Mouse (Mus musculus) bone marrow, adult 2 months (tissue): ENCODE data around the gene Rimbp3. TPM values are rescaled to one million over a fixed set of nuclear protein-coding genes. Genes with fewer than 3 reads are reported as not detected.

ENCODE experiments used
- H3K27ac ChIP-seq: fragments of 200-500 bp; 2 replicates; pipeline ENCODE4 v1.5.1; 2012; ENCODE audit warnings: low read depth, mild to moderate bottlenecking, control low read depth, inconsistent platforms, low read length; ENCODE audit not compliant: control insufficient read depth, poor library complexity, insufficient read depth
- H3K4me1 ChIP-seq: fragments of 200-500 bp; 2 replicates; pipeline ENCODE4 v1.6.1; 2011; ENCODE audit warnings: low read length; ENCODE audit not compliant: control insufficient read depth, insufficient read depth
- H3K4me3 ChIP-seq: fragments of 200-500 bp; replicated peaks from 2 replicates; pipeline ENCODE3; 2011; ENCODE audit warnings: mild to moderate bottlenecking, low read depth, low read length, control low read depth; ENCODE audit not compliant: control insufficient read depth
- CTCF ChIP-seq: fragments of 200-500 bp; IDR thresholded peaks from 2 replicates; pipeline ENCODE4 v1.5.1; 2011; ENCODE audit warnings: low read length, control low read depth; ENCODE audit not compliant: control insufficient read depth, insufficient read depth
- POLR2A ChIP-seq: fragments of 200-500 bp; IDR thresholded peaks from 2 replicates; pipeline ENCODE4 v1.6.1; 2011; ENCODE audit warnings: low read depth, mild to moderate bottlenecking, control low read depth, low read length, borderline replicate concordance; ENCODE audit not compliant: control insufficient read depth
- WGBS: fragments of 180-500 bp; shearing (Covaris S2); methylation state at CpG from one replicate; pipeline ENCODE4 v1.1.7; 2018; 5-methylcytosine and 5-hydroxymethylcytosine counted together
- polyA plus RNA-seq: library from polyadenylated mRNA; stranded (reverse); fragments of >200 nt; gene quantifications from 2 replicates; pipeline ENCODE4 v1.2.4, GENCODE M21; 2011; ENCODE audit warnings: low replicate concordance; ENCODE audit not compliant: missing spikeins, insufficient read depth, insufficient read length

The Rimbp3 gene
- polyA plus RNA-seq, 1 experiment: not detected

DNA sequence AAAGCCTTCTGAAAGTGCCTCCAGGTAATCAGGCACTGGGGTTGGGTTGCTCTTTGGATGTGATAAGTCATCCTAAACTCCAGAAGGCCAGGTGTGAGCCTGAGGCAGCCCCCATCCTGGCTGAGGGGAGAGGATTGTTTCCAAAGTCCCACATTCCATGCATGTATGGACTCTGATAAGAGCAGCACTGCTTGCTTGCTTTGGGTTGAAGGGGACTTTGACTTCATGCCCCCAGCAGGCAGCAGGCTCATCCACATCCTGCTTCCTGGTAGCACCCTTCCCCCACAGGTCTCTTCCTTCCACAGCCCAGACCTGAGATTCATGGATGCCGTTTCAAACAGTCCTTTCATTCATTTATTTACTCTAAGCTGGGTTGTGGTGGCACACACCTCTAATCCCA lies 35.3 kb downstream of the Rimbp3 start:
- no peaks in the 10 kb centered on the region; the same call in 1 of the 2 replicates for H3K4me1 ChIP-seq
- TF ChIP-seq POLR2A (no peak), CTCF (no peak)
- H3K4me3 ChIP-seq: no peak overlapping the region
- WGBS: 42% methylated on average over 1 of the region's 1 CpGs
- no peak overlapping the region for H3K27ac ChIP-seq

DNA sequence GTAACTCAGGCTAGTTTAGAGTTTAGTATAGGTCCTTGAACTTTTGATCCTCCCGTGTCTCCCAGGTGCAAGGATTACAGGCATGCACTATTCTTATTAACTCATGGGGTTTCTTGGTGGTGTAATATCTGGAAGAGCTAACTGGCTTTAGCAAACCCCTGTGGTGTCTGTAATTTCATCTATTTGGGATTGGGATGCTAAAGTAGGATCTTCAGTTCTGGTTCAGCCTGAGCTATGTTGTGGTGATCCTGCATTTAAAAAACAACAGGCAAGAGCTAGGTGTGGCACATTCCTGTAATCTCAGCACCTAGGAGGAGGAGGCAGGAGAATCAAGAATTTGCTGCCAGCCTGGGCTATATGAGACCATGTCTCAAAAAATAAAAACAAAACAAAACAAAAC lies 36.6 kb downstream of the Rimbp3 start:
- Histone ChIP-seq H3K27ac (no peak overlapping the region), H3K4me3 (no peak overlapping the region), H3K4me1 (peaks cover 2% of the 10 kb centered on the region; the same call in 1 of the 2 replicates)
- 65% methylated on average over 1 of the region's 1 CpGs for WGBS
- TF ChIP-seq POLR2A (no peak), CTCF (no peak)

DNA sequence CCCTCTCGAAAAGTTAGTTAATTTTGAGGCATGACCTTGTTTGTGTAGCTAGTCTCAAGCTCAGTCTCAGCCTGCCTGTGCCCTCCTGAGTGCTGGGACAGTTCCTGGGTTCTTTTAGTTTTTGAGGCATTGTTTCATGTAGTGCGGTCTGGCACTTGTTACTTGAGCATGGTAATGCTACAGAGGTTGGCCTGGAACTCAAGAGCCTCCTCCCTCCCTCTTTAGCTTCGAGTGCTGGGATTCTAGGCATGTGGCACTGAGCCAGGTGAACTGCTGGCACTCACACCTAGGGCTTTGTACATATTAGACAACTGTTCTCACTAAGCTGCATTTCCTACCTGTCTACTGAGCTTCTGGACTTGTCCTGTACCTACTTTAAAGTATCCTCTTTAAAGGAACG lies 39.3 kb downstream of the Rimbp3 start:
- no peak for TF ChIP-seq CTCF
- no peak for TF ChIP-seq POLR2A
- peaks cover 2% of the 10 kb centered on the region; the same call in 1 of the 2 replicates for H3K4me1 ChIP-seq
- no peak overlapping the region for H3K27ac ChIP-seq
- 62% methylated on average over 4 of the region's 4 CpGs for WGBS
- no peak overlapping the region for H3K4me3 ChIP-seq

DNA sequence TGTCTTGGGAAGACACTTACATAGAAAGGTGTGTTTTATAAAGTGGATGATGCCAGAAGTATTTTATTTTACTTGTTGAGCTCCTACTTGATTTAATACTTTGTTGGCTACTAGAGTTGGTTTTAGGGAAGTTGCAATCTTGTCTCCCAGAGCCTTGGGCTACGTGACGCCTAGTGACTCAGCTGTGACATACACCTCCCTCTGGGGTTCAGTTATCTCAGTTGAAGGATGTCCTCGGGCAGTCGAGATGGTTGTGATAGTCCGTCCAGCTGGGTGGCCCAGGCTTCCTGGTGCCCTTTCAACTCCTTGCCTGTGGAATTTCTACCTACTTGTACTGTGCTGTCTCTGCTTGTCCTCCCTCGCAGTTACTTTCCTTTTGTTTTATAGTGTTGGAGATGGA lies 40.7 kb downstream of the Rimbp3 start:
- 15% methylated on average over 6 of the region's 6 CpGs for WGBS
- no peak for TF ChIP-seq POLR2A
- TF ChIP-seq CTCF: no peak

DNA sequence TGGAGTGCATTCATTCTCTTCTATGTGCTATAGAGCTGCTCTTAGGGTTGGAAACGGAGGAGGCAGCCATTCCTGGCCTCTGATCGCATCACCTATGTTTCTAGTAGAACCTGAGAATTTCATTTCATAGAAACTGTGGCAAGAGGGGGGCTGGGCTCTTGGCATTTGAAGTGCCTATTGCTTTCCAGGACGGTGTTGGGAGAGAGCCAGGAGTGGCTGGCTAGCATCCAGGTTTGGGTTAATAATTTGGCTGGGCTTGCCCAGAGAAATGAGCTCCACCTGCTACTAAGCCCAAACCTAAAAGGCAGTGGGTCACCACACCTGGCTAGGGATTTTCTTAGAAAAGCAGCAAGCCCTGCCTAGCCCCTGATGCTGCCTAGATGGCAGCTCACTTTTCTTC lies 43.1 kb downstream of the Rimbp3 start:
- 71% methylated on average over 3 of the region's 3 CpGs for WGBS
- H3K27ac ChIP-seq: no peak overlapping the region
- peaks cover 2% of the 10 kb centered on the region; the same call in 1 of the 2 replicates for H3K4me1 ChIP-seq
- no peak for TF ChIP-seq CTCF
- no peak for TF ChIP-seq POLR2A
- H3K4me3 ChIP-seq: no peak overlapping the region

More for the DNA sequence above, 40.7 kb downstream of the Rimbp3 start:
- peaks cover 2% of the 10 kb centered on the region; the same call in 1 of the 2 replicates for H3K4me1 ChIP-seq
- H3K4me3 ChIP-seq: no peak overlapping the region
- H3K27ac ChIP-seq: no peak overlapping the region

DNA sequence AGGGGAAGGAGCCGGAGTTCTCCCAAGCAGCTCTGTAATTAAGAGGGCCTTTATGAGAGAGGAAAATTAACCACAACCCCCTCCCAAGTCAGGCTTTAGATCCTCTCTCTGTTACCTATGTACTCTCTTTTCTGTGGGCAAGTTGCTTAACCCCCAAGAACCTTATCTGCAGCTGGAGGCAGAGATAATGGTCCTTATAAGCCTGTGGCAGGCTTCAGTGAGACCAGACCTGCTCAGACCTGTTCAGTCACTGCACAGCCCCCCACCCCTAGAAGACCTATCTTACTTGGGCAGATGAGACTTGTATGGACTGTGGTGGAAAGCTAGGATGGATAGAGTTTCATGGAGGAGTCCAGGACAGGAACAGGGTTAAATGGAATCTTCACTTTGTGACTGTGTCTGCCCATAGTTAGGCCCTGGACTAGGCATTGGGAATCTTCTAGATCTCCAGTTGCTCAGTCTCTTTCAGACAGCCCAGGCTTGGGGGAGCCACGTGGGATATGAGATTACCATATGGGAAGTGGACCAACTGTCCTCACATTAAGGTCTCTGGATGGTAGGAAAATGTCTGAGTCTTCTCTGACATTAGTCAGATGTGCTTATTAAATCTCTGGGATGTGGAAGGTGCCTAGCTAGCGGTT lies 43.8 kb downstream of the Rimbp3 start:
- Histone ChIP-seq H3K4me3 (no peak overlapping the region), H3K27ac (no peak overlapping the region), H3K4me1 (peaks cover 2% of the 10 kb centered on the region; the same call in 1 of the 2 replicates)
- no peak for TF ChIP-seq CTCF
- TF ChIP-seq POLR2A: no peak
- WGBS: 65% methylated on average over 3 of the region's 3 CpGs

DNA sequence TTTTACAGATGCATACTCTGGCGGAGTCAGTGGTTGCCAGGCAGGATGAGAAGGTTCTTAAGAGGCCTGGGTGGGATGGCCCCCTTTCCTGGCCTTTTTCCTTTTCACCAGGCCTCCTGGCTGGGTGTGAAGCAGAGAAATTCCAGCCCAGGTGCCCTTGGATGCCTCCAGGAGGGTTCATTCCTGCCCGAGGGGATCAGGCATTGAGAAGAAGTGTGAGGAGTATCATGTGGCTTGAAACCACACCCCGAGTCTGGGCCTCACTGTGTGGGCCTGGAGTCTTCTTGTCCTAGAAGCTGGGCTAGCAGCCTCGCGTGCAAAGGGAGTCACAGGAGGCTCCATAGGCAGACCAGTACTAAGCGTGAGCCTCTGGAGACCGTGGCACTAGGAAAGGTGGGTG lies 44.4 kb downstream of the Rimbp3 start:
- 64% methylated on average over 7 of the region's 7 CpGs for WGBS
- TF ChIP-seq POLR2A: no peak
- TF ChIP-seq CTCF: no peak
- no peak overlapping the region for H3K4me3 ChIP-seq
- no peak overlapping the region for H3K27ac ChIP-seq
- peaks cover 2% of the 10 kb centered on the region; the same call in 1 of the 2 replicates for H3K4me1 ChIP-seq

DNA sequence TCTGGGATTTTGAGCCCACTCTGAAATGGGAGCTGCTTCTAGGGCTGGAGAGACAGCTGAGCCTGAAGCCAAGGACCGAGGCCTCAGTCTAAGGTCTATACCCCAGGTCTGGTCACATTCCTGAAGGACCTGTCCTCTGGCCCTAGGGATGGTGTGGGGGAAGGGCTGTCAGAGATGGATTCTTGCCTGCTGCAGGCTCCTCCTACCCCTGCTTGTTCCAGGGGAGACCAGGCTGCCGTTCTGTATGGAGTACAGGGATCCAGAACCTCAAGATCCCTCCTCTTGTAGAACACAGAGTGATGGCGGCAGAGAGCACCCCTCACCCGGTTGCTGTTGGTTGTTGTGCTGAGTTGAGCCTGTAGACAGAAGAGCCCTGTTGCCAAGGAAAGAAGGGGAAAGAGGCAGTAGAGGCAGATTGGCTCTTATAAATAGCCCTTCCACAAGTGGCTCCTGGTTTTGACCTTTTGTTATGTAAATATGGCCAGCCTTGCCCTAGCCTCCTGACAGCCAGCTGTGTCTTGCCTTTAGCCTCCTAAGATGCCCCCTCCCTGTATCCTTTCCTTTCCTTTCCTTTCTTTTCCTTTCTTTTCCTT lies 45.7 kb downstream of the Rimbp3 start:
- H3K4me1 ChIP-seq: peaks cover 2% of the 10 kb centered on the region; the same call in 1 of the 2 replicates
- TF ChIP-seq POLR2A (no peak), CTCF (no peak)
- no peak overlapping the region for H3K27ac ChIP-seq

More for the DNA sequence above, 45.7 kb downstream of the Rimbp3 start:
- 83% methylated on average over 4 of the region's 4 CpGs for WGBS
- H3K4me3 ChIP-seq: no peak overlapping the region
